Comparison of ENCODE assay signal across 15 mouse cellular contexts in genomic region chr11:44902165-44902564, GRCm38 (mm10).
A peak's percentile ranks its signal among the peaks of the same experiment; 100 is the strongest.
DNase-seq lines count a peak whose midpoint lies in the region; ATAC-seq and TF ChIP-seq lines count a peak whose summit lies in the region.
"Had no signal": no experiment of that assay in that cellular context is flagged by ENCODE, and none has a peak within 500 bp of the region (broad histone marks: within the 10 kb centered on the region; RNA-seq: fewer than 3 reads in every experiment).

No protein-coding gene starts in this region.

- TF ChIP-seq POLR2A in cerebellum, adult 2 months (IDR thresholded peaks at IDR 0.05; ENCODE audit: borderline replicate concordance, insufficient read depth, low read length), result no peak

- no peak overlapping the region for H3K4me2 ChIP-seq in hindbrain, embryonic 15.5 days
- no peak overlapping the region for H3K4me2 ChIP-seq in hindbrain, postnatal 0 days (ENCODE audit: low read depth, low read length)
- H3K4me2 ChIP-seq: embryonic facial prominence, embryonic 15.5 days; forebrain, embryonic 12.5 days; heart, embryonic 15.5 days; liver, embryonic 13.5 days; stomach, embryonic 15.5 days had no signal

- no peak overlapping the region for H3ac ChIP-seq in C2C12 (ENCODE audit: control insufficient read depth, insufficient read length, low read depth)

- DNase-seq in cerebellum, adult 2 months, result peak; percentile 30 to 52
- no peak for DNase-seq in cerebellum, postnatal 4 days (ENCODE audit: low spot score in 2 of 2)
- DNase-seq in hindbrain, postnatal 0 days (ENCODE audit: low spot score), result no peak
- peak; percentile 67 for DNase-seq in fibroblast of lung, adult 2 months (ENCODE audit: low read depth)
- DNase-seq in heart, adult 9 months (ENCODE audit: low spot score in 2 of 2), result no peak
- DNase-seq: kidney, adult 9 months; liver, embryonic 13.5 days; thymus, postnatal 4 days had no signal

- no peak overlapping the region for H3K4me3 ChIP-seq in cerebellum, adult 2 months (replicated peaks; ENCODE audit: insufficient read depth, low read depth, low read length)
- no peak overlapping the region for H3K4me3 ChIP-seq in hindbrain, embryonic 15.5 days
- H3K4me3 ChIP-seq in hindbrain, postnatal 0 days (ENCODE audit: low read length), result no peak overlapping the region
- H3K4me3 ChIP-seq in C2C12 (ENCODE audit: insufficient read depth, poor library complexity, severe bottlenecking), result no peak overlapping the region
- H3K4me3 ChIP-seq: embryonic facial prominence, embryonic 15.5 days; forebrain, embryonic 12.5 days; heart, embryonic 15.5 days; liver, embryonic 13.5 days; stomach, embryonic 15.5 days had no signal

- H3K27me3 ChIP-seq in cerebellum, adult 2 months (ENCODE audit: control insufficient read depth, insufficient read depth, low read length), result no peaks in the 10 kb centered on the region
- H3K27me3 ChIP-seq in hindbrain, embryonic 15.5 days, result no peaks in the 10 kb centered on the region
- no peaks in the 10 kb centered on the region for H3K27me3 ChIP-seq in hindbrain, postnatal 0 days (ENCODE audit: insufficient read depth, low read length)
- H3K27me3 ChIP-seq in C2C12 (ENCODE audit: control insufficient read depth, insufficient read depth, insufficient read length), result no peaks in the 10 kb centered on the region
- H3K27me3 ChIP-seq: embryonic facial prominence, embryonic 15.5 days; heart, embryonic 15.5 days; liver, embryonic 13.5 days; stomach, embryonic 15.5 days had no signal

- H3K79me3 ChIP-seq in C2C12 (ENCODE audit: low read depth), result no peaks in the 10 kb centered on the region

- no peaks in the 10 kb centered on the region for H3K79me2 ChIP-seq in C2C12 (ENCODE audit: control insufficient read depth, insufficient read depth)

- no peak for ATAC-seq in hindbrain, embryonic 15.5 days (ENCODE audit: low FRiP score, low read depth)
- no peak for ATAC-seq in hindbrain, postnatal 0 days

- no peaks in the 10 kb centered on the region for H3K9me3 ChIP-seq in hindbrain, embryonic 15.5 days
- H3K9me3 ChIP-seq in hindbrain, postnatal 0 days (ENCODE audit: low read length), result no peaks in the 10 kb centered on the region
- H3K9me3 ChIP-seq: embryonic facial prominence, embryonic 15.5 days; forebrain, embryonic 12.5 days; G1E; heart, embryonic 15.5 days; liver, embryonic 13.5 days; stomach, embryonic 15.5 days had no signal

- H3K27ac ChIP-seq in cerebellum, adult 2 months (ENCODE audit: insufficient read depth, low read length), result no peak overlapping the region
- 0 out of 2 replicates have a peak overlapping the region, but pooled peaks have one; percentile 26 for H3K27ac ChIP-seq in hindbrain, embryonic 15.5 days (replicated peaks)
- H3K27ac ChIP-seq in hindbrain, postnatal 0 days, result no peak overlapping the region
- H3K27ac ChIP-seq: embryonic facial prominence, embryonic 15.5 days; forebrain, embryonic 12.5 days; heart, embryonic 15.5 days; liver, embryonic 13.5 days; stomach, embryonic 15.5 days had no signal

- H3K36me3 ChIP-seq in hindbrain, embryonic 15.5 days, result no peaks in the 10 kb centered on the region
- H3K36me3 ChIP-seq in hindbrain, postnatal 0 days (ENCODE audit: insufficient read depth, low read length), result no peaks in the 10 kb centered on the region
- H3K36me3 ChIP-seq in C2C12 (ENCODE audit: control insufficient read depth, insufficient read depth), result no peaks in the 10 kb centered on the region
- H3K36me3 ChIP-seq: embryonic facial prominence, embryonic 15.5 days; forebrain, embryonic 12.5 days; G1E; heart, embryonic 15.5 days; liver, embryonic 13.5 days; stomach, embryonic 15.5 days had no signal

- H3K9ac ChIP-seq in hindbrain, embryonic 15.5 days, result no peak overlapping the region
- no peak overlapping the region for H3K9ac ChIP-seq in hindbrain, postnatal 0 days (replicated peaks; ENCODE audit: low read length)
- H3K9ac ChIP-seq: embryonic facial prominence, embryonic 15.5 days; forebrain, embryonic 12.5 days; heart, embryonic 15.5 days; liver, embryonic 13.5 days; stomach, embryonic 15.5 days had no signal

- WGBS in cerebellum, adult 2 months, result 36% methylated on average over 6 of the region's 6 CpGs
- WGBS in hindbrain, embryonic 15.5 days, result 57% methylated on average over 6 of the region's 6 CpGs
- WGBS in hindbrain, postnatal 0 days, result 45% methylated on average over 6 of the region's 6 CpGs

- peaks cover 4% of the 10 kb centered on the region; the same call in 1 of the 2 replicates for H3K4me1 ChIP-seq in cerebellum, adult 2 months (ENCODE audit: control insufficient read depth, insufficient read depth, low read length)
- peaks cover 43% of the 10 kb centered on the region for H3K4me1 ChIP-seq in hindbrain, embryonic 15.5 days (replicated peaks)
- no peaks in the 10 kb centered on the region for H3K4me1 ChIP-seq in hindbrain, postnatal 0 days (ENCODE audit: insufficient read depth, low read length)
- H3K4me1 ChIP-seq: stomach, embryonic 15.5 days had no signal

- no peak for TF ChIP-seq CTCF in cerebellum, adult 2 months (IDR thresholded peaks at IDR 0.05; ENCODE audit: borderline replicate concordance, insufficient read depth, low read depth, low read length)
- no peak for TF ChIP-seq CTCF in hindbrain, postnatal 0 days (IDR thresholded peaks at IDR 0.05; ENCODE audit: low read depth)
- TF ChIP-seq CTCF in C2C12 (IDR thresholded peaks at IDR 0.05; ENCODE audit: control insufficient read depth, insufficient read depth, insufficient read length), result no peak

TF ChIP-seq in C2C12, 6 proteins besides CTCF, POLR2A, EP300 and RAD21:
- TF ChIP-seq USF1 (IDR thresholded peaks at IDR 0.05; ENCODE audit: low read depth) (peak; percentile 56), FOSL1 (IDR thresholded peaks at IDR 0.05; ENCODE audit: insufficient read depth, low read length, poor library complexity, severe bottlenecking) (peak; percentile 35), MAX (IDR thresholded peaks at IDR 0.05) (peak; percentile 65), CEBPB (IDR thresholded peaks at IDR 0.05; ENCODE audit: low read depth) (no peak), MYOD1 (IDR thresholded peaks at IDR 0.05; ENCODE audit: control insufficient read depth, insufficient read length, low read depth) (no peak), MYOG (IDR thresholded peaks at IDR 0.05; ENCODE audit: control insufficient read depth, extremely low read depth, insufficient read length) (no peak)

Comparison
In these comparisons a context has a peak if more than half of its experiments do, and no peak if none do; other contexts are left out.
1. DNase-seq: peak in cerebellum, adult 2 months (2 of 2) and fibroblast of lung, adult 2 months (single experiment); none in cerebellum, postnatal 4 days (0 of 2), hindbrain, postnatal 0 days (single experiment) and heart, adult 9 months (0 of 2).